Mouse (Mus musculus) liver, embryonic 14.5 days (tissue): ENCODE data around the gene Layn.

Experiments
- CTCF ChIP-seq: IDR thresholded peaks from 2 replicates; pipeline ENCODE4 v1.5.1; 2016; ENCODE audit warnings: antibody characterized with exemption, low read depth, control low read depth
- EP300 ChIP-seq: IDR thresholded peaks from 2 replicates; pipeline ENCODE4 v1.6.1; 2016; ENCODE audit warnings: antibody characterized with exemption, low read depth

GRCm38 (mm10) chr9:51096306-51096705, 19.4 kb upstream of the Layn start:
- no peak for TF ChIP-seq CTCF
- no peak for TF ChIP-seq EP300
